In genomic region chr11:72416666-72417065, GRCm38 (mm10) we compare ENCODE assay signal across 22 mouse cellular contexts. TPM values are rescaled to one million over a fixed set of nuclear protein-coding genes. Genes with fewer than 3 reads are reported as not detected.
DNase-seq lines count a peak whose midpoint lies in the region; ATAC-seq lines count a peak whose summit lies in the region.
"Had no signal": no experiment of that assay in that cellular context is flagged by ENCODE, and none has a peak within 500 bp of the region (broad histone marks: within the 10 kb centered on the region; RNA-seq: fewer than 3 reads in every experiment).

No protein-coding gene starts in this region.

- DNase-seq in liver: no peak
- peak; percentile 78 to 85 for DNase-seq in heart, adult 9 months (ENCODE audit: low spot score in 2 of 2)
- peak; percentile 77 for DNase-seq in heart, postnatal 25 days (ENCODE audit: low spot score)
- DNase-seq in thymus, postnatal 25 days: no peak
- DNase-seq in cerebellum, adult 8-10 months: no peak
- DNase-seq: adrenal gland, adult 8-10 months; cerebellum, adult 11 months; cerebellum, postnatal 36 days; kidney, adult 2 months; kidney, postnatal 25 days; liver, embryonic 13.5 days; thymus, postnatal 4 days had no signal

- H3K27ac ChIP-seq in liver, embryonic 12.5 days: no peak overlapping the region
- peak overlapping the region; percentile 85 for H3K27ac ChIP-seq in heart, embryonic 13.5 days (replicated peaks)
- no peak overlapping the region for H3K27ac ChIP-seq in forebrain, embryonic 15.5 days (replicated peaks)
- H3K27ac ChIP-seq: liver, embryonic 13.5 days had no signal

- no peak overlapping the region for H3K4me3 ChIP-seq in liver, embryonic 12.5 days
- H3K4me3 ChIP-seq in heart, embryonic 13.5 days: no peak overlapping the region
- H3K4me3 ChIP-seq in forebrain, embryonic 15.5 days: no peak overlapping the region
- H3K4me3 ChIP-seq: liver, embryonic 13.5 days; midbrain, embryonic 12.5 days had no signal

- H3K9ac ChIP-seq in liver, embryonic 12.5 days: peak overlapping the region; percentile 27
- H3K9ac ChIP-seq in heart, embryonic 13.5 days: 0 out of 2 replicates have a peak overlapping the region, but pooled peaks have one; percentile 4
- no peak overlapping the region for H3K9ac ChIP-seq in forebrain, embryonic 15.5 days (replicated peaks)
- H3K9ac ChIP-seq: liver, embryonic 13.5 days; midbrain, embryonic 12.5 days had no signal

- no peaks in the 10 kb centered on the region for H3K36me3 ChIP-seq in liver, embryonic 12.5 days
- H3K36me3 ChIP-seq in heart, embryonic 13.5 days: no peaks in the 10 kb centered on the region
- H3K36me3 ChIP-seq in forebrain, embryonic 15.5 days: no peaks in the 10 kb centered on the region
- H3K36me3 ChIP-seq: liver, embryonic 13.5 days; midbrain, embryonic 12.5 days had no signal

- intact Hi-C loops in heart, postnatal 25 days (cut with DNase I): no loop called here

- peaks cover 61% of the 10 kb centered on the region for H3K4me1 ChIP-seq in liver, embryonic 12.5 days
- peaks cover 71% of the 10 kb centered on the region for H3K4me1 ChIP-seq in heart, embryonic 13.5 days
- H3K4me1 ChIP-seq in forebrain, embryonic 15.5 days: peaks cover 2% of the 10 kb centered on the region

- no peak for ATAC-seq in liver, embryonic 12.5 days
- ATAC-seq in heart, embryonic 13.5 days (ENCODE audit: extremely low read depth, insufficient number of reproducible peaks, low FRiP score, low TSS enrichment): peak; percentile 51; the same call in 1 of the 2 replicates
- no peak for ATAC-seq in forebrain, embryonic 15.5 days (replicated peaks)
- ATAC-seq: inflammation-experienced regulatory T-cells, adult 6 months; Patski had no signal

- H3K9me3 ChIP-seq in liver, embryonic 12.5 days (replicated peaks): no peaks in the 10 kb centered on the region
- H3K9me3 ChIP-seq in heart, embryonic 13.5 days: no peaks in the 10 kb centered on the region
- H3K9me3 ChIP-seq in forebrain, embryonic 15.5 days: no peaks in the 10 kb centered on the region
- H3K9me3 ChIP-seq: liver, embryonic 13.5 days; midbrain, embryonic 12.5 days had no signal

- H3K4me2 ChIP-seq in liver, embryonic 12.5 days: no peak overlapping the region
- H3K4me2 ChIP-seq in heart, embryonic 13.5 days: no peak overlapping the region; the same call in 1 of the 2 replicates
- H3K4me2 ChIP-seq in forebrain, embryonic 15.5 days (replicated peaks): no peak overlapping the region
- H3K4me2 ChIP-seq: liver, embryonic 13.5 days; midbrain, embryonic 12.5 days had no signal

- peaks cover 44% of the 10 kb centered on the region for H3K27me3 ChIP-seq in liver, embryonic 12.5 days (replicated peaks)
- H3K27me3 ChIP-seq in heart, embryonic 13.5 days (replicated peaks): no peaks in the 10 kb centered on the region
- H3K27me3 ChIP-seq in forebrain, embryonic 15.5 days: peaks cover 7% of the 10 kb centered on the region; the same call in 1 of the 2 replicates
- H3K27me3 ChIP-seq: Patski had no signal

- WGBS in liver, embryonic 12.5 days (ENCODE audit: insufficient replicate concordance): 60% methylated on average over 5 of the region's 5 CpGs
- WGBS in heart, embryonic 13.5 days: 35% methylated on average over 5 of the region's 5 CpGs
- 97% methylated on average over 5 of the region's 5 CpGs for WGBS in forebrain, embryonic 15.5 days

RNA-seq across cellular contexts. Expression of gene Smtnl2, which starts 5.2 kb away (rescaled TPM):
- polyA plus RNA-seq in liver, embryonic 12.5 days (2016; fragmentation: Nextera tagmentation; extraction: Ambion mirVana): 11.3 and 12.5 TPM in 2 replicates
- 145 and 160 TPM in 2 replicates for polyA plus RNA-seq in heart, embryonic 13.5 days (2015; fragmentation: Nextera tagmentation; extraction: Ambion mirVana)
- total RNA-seq in heart, postnatal 25 days (2021): 10 to 100 TPM; 19.0 to 21.6 TPM
- 5.3 and 5.4 TPM in 2 replicates for polyA plus RNA-seq in forebrain, embryonic 15.5 days (2015; fragmentation: Nextera tagmentation; extraction: Ambion mirVana)
- polyA plus RNA-seq: inflammation-experienced regulatory T-cells, adult 6 months had no signal

RNA-seq across cellular contexts. Expression of gene Ggt6, which starts 18.7 kb away (rescaled TPM):
- 0.12 TPM in 1 of 2 replicates, not detected in the other for polyA plus RNA-seq in liver, embryonic 12.5 days (2016; fragmentation: Nextera tagmentation; extraction: Ambion mirVana)
- not detected in 2 replicates for polyA plus RNA-seq in heart, embryonic 13.5 days (2015; fragmentation: Nextera tagmentation; extraction: Ambion mirVana)
- total RNA-seq in heart, postnatal 25 days (2021): under 1 TPM in 1 of 2 experiments, not detected in 1; 0.31 TPM
- polyA plus RNA-seq in forebrain, embryonic 15.5 days (2015; fragmentation: Nextera tagmentation; extraction: Ambion mirVana): not detected in 2 replicates
- polyA plus RNA-seq: forebrain, embryonic 11.5 days; hindbrain, embryonic 11.5 days; inflammation-experienced regulatory T-cells, adult 6 months; liver, embryonic 13.5 days; lung, embryonic 16.5 days; midbrain, embryonic 12.5 days; neural tube, embryonic 14.5 days had no signal

RNA-seq across cellular contexts. Expression of gene Mybbp1a, which starts 24.5 kb away (rescaled TPM):
- polyA plus RNA-seq in liver, embryonic 12.5 days (2016; fragmentation: Nextera tagmentation; extraction: Ambion mirVana): 174 and 192 TPM in 2 replicates
- polyA plus RNA-seq in heart, embryonic 13.5 days (2015; fragmentation: Nextera tagmentation; extraction: Ambion mirVana): 82.3 and 88.2 TPM in 2 replicates
- 10 to 100 TPM; 40.9 to 42.8 TPM for total RNA-seq in heart, postnatal 25 days (2021)
- polyA plus RNA-seq in forebrain, embryonic 15.5 days (2015; fragmentation: Nextera tagmentation; extraction: Ambion mirVana): 90.0 and 97.2 TPM in 2 replicates

RNA-seq across cellular contexts. Expression of gene Tekt1, which starts 54.4 kb away (rescaled TPM):
- polyA plus RNA-seq in liver, embryonic 12.5 days (2016; fragmentation: Nextera tagmentation; extraction: Ambion mirVana): 0.08 and 0.12 TPM in 2 replicates
- polyA plus RNA-seq in heart, embryonic 13.5 days (2015; fragmentation: Nextera tagmentation; extraction: Ambion mirVana): 0.47 and 0.55 TPM in 2 replicates
- not detected for total RNA-seq in heart, postnatal 25 days (2021)
- polyA plus RNA-seq in forebrain, embryonic 15.5 days (2015; fragmentation: Nextera tagmentation; extraction: Ambion mirVana): 6.2 and 10.9 TPM in 2 replicates
- polyA plus RNA-seq: inflammation-experienced regulatory T-cells, adult 6 months; liver, embryonic 13.5 days; Patski had no signal

Comparison
In these comparisons a context has a peak if more than half of its experiments do, and no peak if none do; other contexts are left out.
1. DNase-seq: peak in heart, adult 9 months (2 of 2) and heart, postnatal 25 days (single experiment); none in liver (single experiment), thymus, postnatal 25 days (single experiment) and cerebellum, adult 8-10 months (single experiment).
2. RNA of gene Smtnl2, which starts 5.2 kb away (polyA plus RNA-seq): 145 to 160 TPM in heart, embryonic 13.5 days; 11.3 to 12.5 TPM in liver, embryonic 12.5 days and 5.3 to 5.4 TPM in forebrain, embryonic 15.5 days; every median in the first group is over 10 times any median in the second.